Mouse (Mus musculus) neural tube, embryonic 14.5 days (tissue): ENCODE results near the gene Ctse. TPM values are rescaled to one million over a fixed set of nuclear protein-coding genes. Genes with fewer than 3 reads are reported as not detected.
"Not testable (repeated sequence)": the region's sequence is repeated elsewhere in the genome, so short reads cannot be mapped to it uniquely, and the experiment has no call there.

Source experiments
- ATAC-seq: fragments of 200-750 bp; cut with Nextera tagmentation; 2 replicates; pipeline ENCODE4 v1.8.0; 2017; ENCODE audit warnings: low read depth, mild to moderate bottlenecking, moderate TSS enrichment, moderate library complexity
- H3K27ac ChIP-seq: fragments of 300-500 bp; sonication (generic); 2 replicates; pipeline ENCODE4 v1.5.1; 2014; ENCODE audit warnings: low read depth, mild to moderate bottlenecking, control low read depth, low read length, moderate library complexity, mixed read lengths
- H3K27me3 ChIP-seq: fragments of 300-500 bp; sonication (generic); 2 replicates; pipeline ENCODE4 v1.6.1; 2014; ENCODE audit warnings: low read length; ENCODE audit not compliant: control insufficient read depth, insufficient read depth
- H3K36me3 ChIP-seq: fragments of 300-500 bp; sonication (generic); 2 replicates; pipeline ENCODE4 v1.6.1; 2014; ENCODE audit warnings: low read length, mixed read lengths; ENCODE audit not compliant: control insufficient read depth, insufficient read depth
- H3K4me1 ChIP-seq: fragments of 300-500 bp; sonication (generic); 2 replicates; pipeline ENCODE4 v1.6.1; 2014; ENCODE audit warnings: low read length; ENCODE audit not compliant: control insufficient read depth, insufficient read depth
- H3K4me2 ChIP-seq: fragments of 300-500 bp; sonication (generic); 2 replicates; pipeline ENCODE4 v1.6.1; 2014; ENCODE audit warnings: mild to moderate bottlenecking, low read depth, low read length, control low read depth
- H3K4me3 ChIP-seq: fragments of 300-500 bp; sonication (generic); 2 replicates; pipeline ENCODE4 v1.5.1; 2014; ENCODE audit warnings: low read depth, low read length, control low read depth, mixed read lengths
- H3K9ac ChIP-seq: fragments of 300-500 bp; sonication (generic); replicated peaks from 2 replicates; pipeline ENCODE4 v1.6.1; 2014; ENCODE audit warnings: low read depth, mild to moderate bottlenecking, control low read depth, low read length, mixed read lengths
- H3K9me3 ChIP-seq: fragments of 300-500 bp; sonication (generic); 2 replicates; pipeline ENCODE4 v1.6.1; 2016; ENCODE audit warnings: low read length; ENCODE audit not compliant: control insufficient read depth
- WGBS: fragments of 180-500 bp; shearing (Covaris S2); extraction: QIAGEN DNeasy Blood & Tissue Kit; methylation state at CpG from one replicate; pipeline ENCODE4 v1.1.7; 2014; 5-methylcytosine and 5-hydroxymethylcytosine counted together
- polyA plus RNA-seq: library from polyadenylated mRNA; unstranded; fragments of >200 nt; fragmentation: Nextera tagmentation; extraction: Ambion mirVana; gene quantifications from 2 replicates; pipeline ENCODE4 v1.2.1, GENCODE M21; 2014

Gene Ctse
- polyA plus RNA-seq, 1 experiment from 2014 or later: not detected

GRCm38 (mm10) chr1:131616546-131617220, 21.4 kb upstream of the Ctse start:
- Histone ChIP-seq H3K27ac (no peak overlapping the region), H3K4me1 (no peaks in the 10 kb centered on the region), H3K27me3 (no peaks in the 10 kb centered on the region), H3K9me3 (no peaks in the 10 kb centered on the region), H3K9ac (no peak overlapping the region), H3K4me2 (no peak overlapping the region), H3K36me3 (no peaks in the 10 kb centered on the region), H3K4me3 (no peak overlapping the region)
- WGBS: 79% methylated on average over 5 of the region's 5 CpGs
- ATAC-seq: no peak

GRCm38 (mm10) chr1:131618576-131618975, 19.5 kb upstream of the Ctse start:
- H3K4me3 ChIP-seq: no peak overlapping the region
- ATAC-seq: no peak
- H3K9ac ChIP-seq: no peak overlapping the region
- H3K4me2 ChIP-seq: no peak overlapping the region
- H3K27me3 ChIP-seq: no peaks in the 10 kb centered on the region
- H3K27ac ChIP-seq: no peak overlapping the region
- WGBS: 83% methylated on average over 1 of the region's 1 CpGs
- no peaks in the 10 kb centered on the region for H3K4me1 ChIP-seq
- H3K9me3 ChIP-seq: no peaks in the 10 kb centered on the region
- no peaks in the 10 kb centered on the region for H3K36me3 ChIP-seq

- H3K4me2 ChIP-seq: no peak overlapping the region
- no peaks in the 10 kb centered on the region for H3K36me3 ChIP-seq
- WGBS: 94% methylated on average over 7 of the region's 7 CpGs
- H3K27ac ChIP-seq: no peak overlapping the region
- H3K4me3 ChIP-seq: no peak overlapping the region
- H3K9me3 ChIP-seq: no peaks in the 10 kb centered on the region
- no peak overlapping the region for H3K9ac ChIP-seq
- no peaks in the 10 kb centered on the region for H3K27me3 ChIP-seq
- no peak for ATAC-seq
- H3K4me1 ChIP-seq: no peaks in the 10 kb centered on the region
These were observed 18.8 kb upstream of the Ctse start for GRCm38 (mm10) chr1:131619348-131619747.

GRCm38 (mm10) chr1:131623644-131624043, 14.5 kb upstream of the Ctse start:
- no peak overlapping the region for H3K4me3 ChIP-seq
- H3K36me3 ChIP-seq: no peaks in the 10 kb centered on the region
- H3K9me3 ChIP-seq: no peaks in the 10 kb centered on the region
- H3K27ac ChIP-seq: no peak overlapping the region
- H3K9ac ChIP-seq: no peak overlapping the region
- no peaks in the 10 kb centered on the region for H3K4me1 ChIP-seq
- WGBS: 93% methylated on average over 3 of the region's 3 CpGs
- H3K27me3 ChIP-seq: no peaks in the 10 kb centered on the region
- H3K4me2 ChIP-seq: no peak overlapping the region
- ATAC-seq: no peak

- no peak overlapping the region for H3K4me3 ChIP-seq
- H3K36me3 ChIP-seq: no peaks in the 10 kb centered on the region
- H3K27me3 ChIP-seq: no peaks in the 10 kb centered on the region
- 79% methylated on average over 3 of the region's 3 CpGs for WGBS
- no peaks in the 10 kb centered on the region for H3K4me1 ChIP-seq
- no peak overlapping the region for H3K27ac ChIP-seq
- H3K4me2 ChIP-seq: no peak overlapping the region
- H3K9ac ChIP-seq: no peak overlapping the region
- ATAC-seq: no peak
- no peaks in the 10 kb centered on the region for H3K9me3 ChIP-seq
These were observed 13.8 kb upstream of the Ctse start for GRCm38 (mm10) chr1:131624175-131624835.

- H3K27me3 ChIP-seq: no peaks in the 10 kb centered on the region
- H3K4me2 ChIP-seq: no peak overlapping the region
- H3K4me1 ChIP-seq: no peaks in the 10 kb centered on the region
- WGBS: 88% methylated on average over 6 of the region's 6 CpGs
- H3K9me3 ChIP-seq: no peaks in the 10 kb centered on the region
- H3K27ac ChIP-seq: no peak overlapping the region
- no peak overlapping the region for H3K9ac ChIP-seq
- no peaks in the 10 kb centered on the region for H3K36me3 ChIP-seq
- ATAC-seq: no peak
- H3K4me3 ChIP-seq: no peak overlapping the region
These were observed 11.9 kb upstream of the Ctse start for GRCm38 (mm10) chr1:131626200-131626599.

GRCm38 (mm10) chr1:131632216-131632615, 5.9 kb upstream of the Ctse start:
- not testable (repeated sequence) for H3K4me3 ChIP-seq, H3K9me3 ChIP-seq, H3K4me2 ChIP-seq, H3K27ac ChIP-seq, H3K27me3 ChIP-seq, H3K9ac ChIP-seq, H3K4me1 ChIP-seq, H3K36me3 ChIP-seq, ATAC-seq
- WGBS: 58% methylated on average over 6 of the region's 6 CpGs

- Histone ChIP-seq H3K4me1 (no peaks in the 10 kb centered on the region), H3K9ac (no peak overlapping the region), H3K36me3 (no peaks in the 10 kb centered on the region), H3K4me2 (no peak overlapping the region), H3K27ac (no peak overlapping the region), H3K9me3 (no peaks in the 10 kb centered on the region), H3K27me3 (no peaks in the 10 kb centered on the region), H3K4me3 (no peak overlapping the region)
- no peak for ATAC-seq
These were observed 3.6 kb upstream of the Ctse start for GRCm38 (mm10) chr1:131634495-131634894.

- H3K27ac ChIP-seq: no peak overlapping the region
- no peaks in the 10 kb centered on the region for H3K4me1 ChIP-seq
- no peak for ATAC-seq
- H3K9ac ChIP-seq: no peak overlapping the region
- no peaks in the 10 kb centered on the region for H3K36me3 ChIP-seq
- H3K27me3 ChIP-seq: no peaks in the 10 kb centered on the region
- no peak overlapping the region for H3K4me3 ChIP-seq
- no peaks in the 10 kb centered on the region for H3K9me3 ChIP-seq
- WGBS: 88% methylated on average over 9 of the region's 9 CpGs
- H3K4me2 ChIP-seq: no peak overlapping the region
These were observed 675 bp downstream of the Ctse start for GRCm38 (mm10) chr1:131638541-131639421.
